Mouse (Mus musculus) C2C12 (cell line): Measurements from ENCODE around the gene Lmx1b. TPM values are rescaled to one million over a fixed set of nuclear protein-coding genes. Genes with fewer than 3 reads are reported as not detected.

Experiments
- H3K27me3 ChIP-seq: one replicate; pipeline ENCODE4 v1.6.1; 2011; ENCODE audit not compliant: control insufficient read depth, insufficient read depth, insufficient read length
- H3K36me3 ChIP-seq: one replicate; pipeline ENCODE4 v1.6.1; 2011; ENCODE audit not compliant: control insufficient read depth, insufficient read depth
- H3K4me3 ChIP-seq: one replicate; pipeline ENCODE4 v1.5.1; 2011; ENCODE audit warnings: mild to moderate bottlenecking, control low read depth; ENCODE audit not compliant: poor library complexity, insufficient read depth, severe bottlenecking
- H3K79me2 ChIP-seq: one replicate; pipeline ENCODE4 v1.6.1; 2011; ENCODE audit not compliant: control insufficient read depth, insufficient read depth
- H3K79me3 ChIP-seq: one replicate; pipeline ENCODE4 v1.6.1; 2011; ENCODE audit warnings: low read depth, control low read depth
- H3ac ChIP-seq: one replicate; pipeline ENCODE3; 2011; ENCODE audit warnings: low read depth; ENCODE audit not compliant: control insufficient read depth, insufficient read length
- CEBPB ChIP-seq: IDR thresholded peaks from one replicate; pipeline ENCODE4 v1.6.1; 2011; ENCODE audit warnings: low read depth, mild to moderate bottlenecking, control low read depth, moderate library complexity
- CTCF ChIP-seq: IDR thresholded peaks from one replicate; pipeline ENCODE4 v1.5.1; 2011; ENCODE audit not compliant: control insufficient read depth, insufficient read depth, insufficient read length
- FOSL1 ChIP-seq: IDR thresholded peaks from one replicate; pipeline ENCODE4 v1.8.0; 2011; ENCODE audit warnings: mild to moderate bottlenecking, low read length; ENCODE audit not compliant: poor library complexity, insufficient read depth, severe bottlenecking
- MAX ChIP-seq: IDR thresholded peaks from one replicate; pipeline ENCODE4 v1.6.1; 2011; ENCODE audit warnings: mild to moderate bottlenecking, control low read depth
- MYOD1 ChIP-seq: IDR thresholded peaks from one replicate; pipeline ENCODE4 v1.6.1; 2011; ENCODE audit warnings: low read depth; ENCODE audit not compliant: control insufficient read depth, insufficient read length
- MYOG ChIP-seq: IDR thresholded peaks from one replicate; pipeline ENCODE4 v1.6.1; 2011; ENCODE audit not compliant: control insufficient read depth, insufficient read length; ENCODE audit errors: extremely low read depth
- USF1 ChIP-seq: IDR thresholded peaks from one replicate; pipeline ENCODE4 v1.6.1; 2011; ENCODE audit warnings: low read depth, mild to moderate bottlenecking, control low read depth, moderate library complexity
- polyA plus RNA-seq: library from polyadenylated mRNA; unstranded; fragments of >200 nt; fragmentation: generic; extraction: Trizol; gene quantifications from one replicate; pipeline ENCODE4 v1.2.1, GENCODE M21; 2012; ENCODE audit warnings: missing spikeins

Lmx1b gene
- polyA plus RNA-seq, 1 experiment, result not detected

- TF ChIP-seq MYOD1, result no peak
- peak; percentile 35 for TF ChIP-seq CTCF
- Histone ChIP-seq H3K79me3 (no peaks in the 10 kb centered on the region), H3K36me3 (no peaks in the 10 kb centered on the region), H3K27me3 (peaks cover 67% of the 10 kb centered on the region), H3K4me3 (no peak overlapping the region), H3ac (no peak overlapping the region), H3K79me2 (no peaks in the 10 kb centered on the region)
Measured at GRCm38 (mm10) chr2:33559752-33560151, 80.6 kb downstream of the Lmx1b start.

- Histone ChIP-seq H3K4me3 (no peak overlapping the region), H3K36me3 (no peaks in the 10 kb centered on the region), H3K79me3 (no peaks in the 10 kb centered on the region), H3K79me2 (no peaks in the 10 kb centered on the region), H3K27me3 (peaks cover 63% of the 10 kb centered on the region), H3ac (no peak overlapping the region)
- TF ChIP-seq MYOD1 (no peak), FOSL1 (no peak), CTCF (no peak), MYOG (no peak), CEBPB (no peak), MAX (no peak), USF1 (no peak)
Measured at GRCm38 (mm10) chr2:33559334-33559733, 81.0 kb downstream of the Lmx1b start.

GRCm38 (mm10) chr2:33558233-33558632 lies 82.1 kb downstream of the Lmx1b start:
- no peaks in the 10 kb centered on the region for H3K79me3 ChIP-seq
- no peaks in the 10 kb centered on the region for H3K36me3 ChIP-seq
- peaks cover 55% of the 10 kb centered on the region for H3K27me3 ChIP-seq
- TF ChIP-seq CEBPB (no peak), CTCF (peak; percentile 86)
- no peak overlapping the region for H3ac ChIP-seq
- no peaks in the 10 kb centered on the region for H3K79me2 ChIP-seq
- H3K4me3 ChIP-seq, result no peak overlapping the region

GRCm38 (mm10) chr2:33555573-33555972 lies 84.7 kb downstream of the Lmx1b start:
- Histone ChIP-seq H3K79me2 (no peaks in the 10 kb centered on the region), H3K36me3 (no peaks in the 10 kb centered on the region), H3K79me3 (no peaks in the 10 kb centered on the region), H3K27me3 (peaks cover 28% of the 10 kb centered on the region), H3ac (no peak overlapping the region), H3K4me3 (no peak overlapping the region)
- TF ChIP-seq MYOG (no peak), FOSL1 (no peak), MYOD1 (no peak), CTCF (no peak), MAX (no peak), CEBPB (no peak), USF1 (no peak)

GRCm38 (mm10) chr2:33552672-33553071 lies 87.6 kb downstream of the Lmx1b start:
- Histone ChIP-seq H3ac (no peak overlapping the region), H3K27me3 (peaks cover 38% of the 10 kb centered on the region)
- no peak for TF ChIP-seq MYOD1
- no peak for TF ChIP-seq USF1
- no peak for TF ChIP-seq MAX
- TF ChIP-seq MYOG, result no peak
- no peak for TF ChIP-seq FOSL1
- no peak for TF ChIP-seq CTCF
- TF ChIP-seq CEBPB, result no peak

GRCm38 (mm10) chr2:33547595-33547994 lies 92.7 kb downstream of the Lmx1b start:
- TF ChIP-seq CTCF (no peak), MAX (no peak), USF1 (no peak)
- Histone ChIP-seq H3ac (no peak overlapping the region), H3K79me2 (no peaks in the 10 kb centered on the region)

More at GRCm38 (mm10) chr2:33552672-33553071, 87.6 kb downstream of the Lmx1b start:
- Histone ChIP-seq H3K79me3 (no peaks in the 10 kb centered on the region), H3K4me3 (no peak overlapping the region), H3K36me3 (no peaks in the 10 kb centered on the region), H3K79me2 (no peaks in the 10 kb centered on the region)

More at GRCm38 (mm10) chr2:33547595-33547994, 92.7 kb downstream of the Lmx1b start:
- no peaks in the 10 kb centered on the region for H3K36me3 ChIP-seq
- peaks cover 63% of the 10 kb centered on the region for H3K27me3 ChIP-seq
- H3K4me3 ChIP-seq, result no peak overlapping the region
- H3K79me3 ChIP-seq, result no peaks in the 10 kb centered on the region
